Mouse (Mus musculus) limb, embryonic 13.5 days (tissue): Measurements from ENCODE around the gene Fstl4. TPM values are rescaled to one million over a fixed set of nuclear protein-coding genes. Genes with fewer than 3 reads are reported as not detected.

Experiments used
- ATAC-seq: fragments of 200-750 bp; cut with Nextera tagmentation; 2 replicates; pipeline ENCODE4 v1.8.0; 2017; ENCODE audit warnings: low read depth, moderate number of reproducible peaks, moderate TSS enrichment; ENCODE audit not compliant: low FRiP score
- H3K27ac ChIP-seq: fragments of 300-500 bp; sonication (generic); 2 replicates; pipeline ENCODE4 v1.5.1; 2015; ENCODE audit warnings: inconsistent platforms, mild to moderate bottlenecking, moderate library complexity
- H3K27me3 ChIP-seq: fragments of 300-500 bp; sonication (generic); 2 replicates; pipeline ENCODE4 v1.6.1; 2015; ENCODE audit warnings: mild to moderate bottlenecking, inconsistent platforms
- H3K36me3 ChIP-seq: fragments of 300-500 bp; sonication (generic); 2 replicates; pipeline ENCODE4 v1.6.1; 2015; ENCODE audit warnings: inconsistent platforms, mild to moderate bottlenecking, moderate library complexity
- H3K4me1 ChIP-seq: fragments of 300-500 bp; sonication (generic); 2 replicates; pipeline ENCODE4 v1.6.1; 2015; ENCODE audit warnings: inconsistent platforms
- H3K4me2 ChIP-seq: fragments of 300-500 bp; sonication (generic); replicated peaks from 2 replicates; pipeline ENCODE4 v1.6.1; 2015; ENCODE audit warnings: inconsistent platforms, mild to moderate bottlenecking, moderate library complexity
- H3K4me3 ChIP-seq: fragments of 300-500 bp; sonication (generic); 2 replicates; pipeline ENCODE4 v1.5.1; 2015; ENCODE audit warnings: moderate library complexity, mild to moderate bottlenecking, inconsistent platforms
- H3K9ac ChIP-seq: fragments of 300-500 bp; sonication (generic); 2 replicates; pipeline ENCODE4 v1.6.1; 2015; ENCODE audit warnings: mild to moderate bottlenecking, inconsistent platforms
- H3K9me3 ChIP-seq: fragments of 300-500 bp; sonication (generic); 2 replicates; pipeline ENCODE4 v1.6.1; 2016; ENCODE audit warnings: inconsistent platforms
- WGBS: fragments of 180-500 bp; shearing (Covaris S2); methylation state at CpG from one replicate; pipeline ENCODE4 v1.1.7; 2015; 5-methylcytosine and 5-hydroxymethylcytosine counted together
- polyA plus RNA-seq: library from polyadenylated mRNA; unstranded; fragments of >200 nt; fragmentation: Nextera tagmentation; extraction: Ambion mirVana; gene quantifications from 2 replicates; pipeline ENCODE4 v1.2.1, GENCODE M21; 2015

Fstl4 gene
- polyA plus RNA-seq, 1 experiment from 2014 or later: 2.8 TPM

GRCm38 (mm10) chr11:52919231-52919960 lies 155.0 kb downstream of the Fstl4 start:
- peak; percentile 44; the same call in 1 of the 2 replicates for ATAC-seq
- H3K4me2 ChIP-seq: no peak overlapping the region
- H3K9ac ChIP-seq: no peak overlapping the region
- WGBS: 31% methylated on average over 15 of the region's 15 CpGs
- no peaks in the 10 kb centered on the region for H3K36me3 ChIP-seq
- H3K27me3 ChIP-seq: no peaks in the 10 kb centered on the region
- no peak overlapping the region for H3K27ac ChIP-seq
- H3K4me1 ChIP-seq: peaks cover 10% of the 10 kb centered on the region
- peaks cover 4% of the 10 kb centered on the region; the same call in 1 of the 2 replicates for H3K9me3 ChIP-seq
- H3K4me3 ChIP-seq: no peak overlapping the region

GRCm38 (mm10) chr11:52924196-52924595 lies 159.8 kb downstream of the Fstl4 start:
- Histone ChIP-seq H3K27ac (no peak overlapping the region), H3K9me3 (no peaks in the 10 kb centered on the region), H3K27me3 (no peaks in the 10 kb centered on the region), H3K36me3 (no peaks in the 10 kb centered on the region), H3K4me1 (peaks cover 8% of the 10 kb centered on the region), H3K9ac (no peak overlapping the region), H3K4me3 (no peak overlapping the region), H3K4me2 (no peak overlapping the region)
- ATAC-seq: no peak
- 68% methylated on average over 2 of the region's 2 CpGs for WGBS

GRCm38 (mm10) chr11:52928321-52928720 lies 163.9 kb downstream of the Fstl4 start:
- no peak overlapping the region for H3K27ac ChIP-seq
- H3K27me3 ChIP-seq: no peaks in the 10 kb centered on the region
- no peaks in the 10 kb centered on the region for H3K9me3 ChIP-seq
- H3K9ac ChIP-seq: no peak overlapping the region
- ATAC-seq: no peak
- WGBS: 89% methylated on average over 4 of the region's 4 CpGs
- H3K4me3 ChIP-seq: no peak overlapping the region
- no peaks in the 10 kb centered on the region for H3K4me1 ChIP-seq
- no peaks in the 10 kb centered on the region for H3K36me3 ChIP-seq
- H3K4me2 ChIP-seq: no peak overlapping the region

GRCm38 (mm10) chr11:52939336-52940070 lies 175.1 kb downstream of the Fstl4 start:
- 61% methylated on average over 12 of the region's 12 CpGs for WGBS
- H3K9me3 ChIP-seq: no peaks in the 10 kb centered on the region
- no peak for ATAC-seq

GRCm38 (mm10) chr11:52942967-52943366 lies 178.5 kb downstream of the Fstl4 start:
- ATAC-seq: no peak
- Histone ChIP-seq H3K9ac (no peak overlapping the region), H3K4me2 (no peak overlapping the region), H3K4me1 (0 out of 2 replicates have a peak, but pooled peaks cover 5% of the 10 kb centered on the region), H3K36me3 (no peaks in the 10 kb centered on the region), H3K4me3 (no peak overlapping the region), H3K9me3 (no peaks in the 10 kb centered on the region), H3K27me3 (no peaks in the 10 kb centered on the region), H3K27ac (no peak overlapping the region)
- WGBS: 61% methylated on average over 6 of the region's 6 CpGs

More at GRCm38 (mm10) chr11:52939336-52940070, 175.1 kb downstream of the Fstl4 start:
- 0 out of 2 replicates have a peak, but pooled peaks cover 5% of the 10 kb centered on the region for H3K4me1 ChIP-seq
- H3K36me3 ChIP-seq: no peaks in the 10 kb centered on the region
- H3K27ac ChIP-seq: no peak overlapping the region
- H3K27me3 ChIP-seq: no peaks in the 10 kb centered on the region
- no peak overlapping the region for H3K4me3 ChIP-seq
- no peak overlapping the region for H3K4me2 ChIP-seq
- H3K9ac ChIP-seq: no peak overlapping the region

DNA sequence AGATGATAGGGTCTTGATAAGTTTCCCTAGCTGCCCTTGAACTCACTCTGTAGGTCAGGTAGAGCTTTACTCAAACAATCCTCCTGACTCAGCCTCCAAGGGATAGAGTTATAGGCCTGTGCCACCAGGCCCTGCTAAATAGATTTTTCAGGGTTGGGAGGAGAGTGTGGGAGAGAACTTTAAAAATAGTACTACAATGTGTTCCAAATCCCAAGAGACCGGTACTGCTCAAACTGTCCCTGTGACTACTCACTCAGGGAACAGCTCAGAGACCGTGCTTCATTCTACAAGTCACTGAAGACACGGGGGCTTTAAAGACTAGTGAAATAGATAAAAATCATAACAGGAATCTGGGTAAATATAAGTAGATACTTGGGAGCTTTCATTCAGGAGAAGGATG lies 190.6 kb downstream of the Fstl4 start:
- no peak overlapping the region for H3K27ac ChIP-seq
- no peaks in the 10 kb centered on the region for H3K36me3 ChIP-seq
- no peaks in the 10 kb centered on the region for H3K4me1 ChIP-seq
- no peak overlapping the region for H3K4me3 ChIP-seq
- 92% methylated on average over 3 of the region's 3 CpGs for WGBS
- H3K4me2 ChIP-seq: no peak overlapping the region
- no peak overlapping the region for H3K9ac ChIP-seq
- H3K27me3 ChIP-seq: no peaks in the 10 kb centered on the region; the same call in 1 of the 2 replicates
- no peaks in the 10 kb centered on the region for H3K9me3 ChIP-seq
- ATAC-seq: no peak

GRCm38 (mm10) chr11:52968809-52969208 lies 204.4 kb downstream of the Fstl4 start:
- H3K27me3 ChIP-seq: no peaks in the 10 kb centered on the region
- H3K36me3 ChIP-seq: no peaks in the 10 kb centered on the region
- H3K4me1 ChIP-seq: 0 out of 2 replicates have a peak, but pooled peaks cover 7% of the 10 kb centered on the region
- no peak overlapping the region for H3K4me3 ChIP-seq
- no peak overlapping the region for H3K4me2 ChIP-seq
- H3K27ac ChIP-seq: no peak overlapping the region
- H3K9me3 ChIP-seq: no peaks in the 10 kb centered on the region
- no peak for ATAC-seq
- H3K9ac ChIP-seq: no peak overlapping the region
- 59% methylated on average over 9 of the region's 9 CpGs for WGBS

DNA sequence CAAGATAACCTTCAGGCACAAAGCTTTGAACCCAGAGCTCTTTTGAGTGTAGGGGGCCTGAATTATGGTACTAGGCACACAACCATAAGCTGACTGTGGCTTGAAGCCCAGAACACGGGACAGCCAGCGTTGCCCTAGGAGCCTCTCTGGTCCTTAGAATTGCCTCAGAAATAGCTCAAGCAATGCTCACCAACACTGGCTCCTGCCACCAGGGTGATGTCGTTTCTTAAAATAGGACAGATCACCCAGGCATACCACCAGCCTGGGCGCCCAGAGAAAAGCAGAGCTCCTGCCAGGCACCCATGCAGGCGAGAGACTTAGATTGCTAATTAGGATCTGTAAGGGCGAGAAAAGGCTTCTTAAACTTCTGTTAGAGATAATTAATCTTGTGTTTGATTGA lies 206.0 kb downstream of the Fstl4 start:
- ATAC-seq: no peak
- H3K27me3 ChIP-seq: no peaks in the 10 kb centered on the region
- H3K36me3 ChIP-seq: no peaks in the 10 kb centered on the region
- no peak overlapping the region for H3K27ac ChIP-seq
- no peak overlapping the region for H3K9ac ChIP-seq
- no peak overlapping the region for H3K4me3 ChIP-seq
- H3K9me3 ChIP-seq: no peaks in the 10 kb centered on the region
- H3K4me2 ChIP-seq: no peak overlapping the region
- WGBS: 81% methylated on average over 6 of the region's 6 CpGs
- 0 out of 2 replicates have a peak, but pooled peaks cover 7% of the 10 kb centered on the region for H3K4me1 ChIP-seq

DNA sequence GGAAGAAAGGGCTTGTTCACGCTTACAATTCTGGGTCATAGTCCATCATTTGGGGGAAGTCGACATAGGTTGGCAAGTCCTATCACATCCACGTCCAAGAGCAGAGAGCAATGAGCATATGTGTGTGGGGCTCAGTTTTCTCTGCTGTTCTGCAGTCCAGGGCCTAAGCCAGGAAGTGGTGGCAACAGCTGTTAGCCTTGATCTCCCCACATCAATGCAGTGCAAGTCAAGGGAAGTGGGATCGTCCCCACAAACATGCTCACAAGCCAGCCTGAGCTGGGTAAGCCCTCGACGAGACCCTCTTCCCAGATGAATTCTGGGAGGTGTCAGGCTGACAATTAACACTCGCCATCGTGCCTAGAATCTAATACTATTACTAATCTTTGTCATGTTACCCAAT lies 222.6 kb downstream of the Fstl4 start:
- Histone ChIP-seq H3K9me3 (peaks cover 3% of the 10 kb centered on the region; the same call in 1 of the 2 replicates), H3K4me1 (no peaks in the 10 kb centered on the region), H3K9ac (no peak overlapping the region), H3K4me3 (no peak overlapping the region), H3K36me3 (no peaks in the 10 kb centered on the region), H3K4me2 (no peak overlapping the region), H3K27ac (no peak overlapping the region), H3K27me3 (no peaks in the 10 kb centered on the region)
- ATAC-seq: no peak
- WGBS: 72% methylated on average over 8 of the region's 8 CpGs

DNA sequence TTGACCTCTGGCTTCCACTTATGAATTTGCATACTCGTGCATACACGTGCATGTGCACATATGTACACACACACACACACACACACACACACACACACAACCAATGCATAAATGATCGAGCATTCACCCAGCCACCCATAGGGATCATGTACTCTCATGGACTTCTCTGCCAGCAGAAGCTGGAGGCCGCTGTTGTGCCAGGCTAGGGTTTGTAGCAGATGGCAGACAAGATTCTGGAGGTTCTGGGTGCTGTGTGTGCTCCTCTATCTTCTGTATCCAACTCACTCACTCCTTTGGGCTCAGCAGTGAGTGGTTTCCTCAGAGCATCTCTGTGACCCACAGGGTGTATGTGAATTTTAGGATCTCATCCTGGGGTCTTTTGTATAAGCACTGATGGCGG lies 230.3 kb downstream of the Fstl4 start:
- H3K4me3 ChIP-seq: no peak overlapping the region
- H3K27me3 ChIP-seq: no peaks in the 10 kb centered on the region
- H3K36me3 ChIP-seq: no peaks in the 10 kb centered on the region
- H3K9me3 ChIP-seq: no peaks in the 10 kb centered on the region
- no peak overlapping the region for H3K4me2 ChIP-seq
- peaks cover 14% of the 10 kb centered on the region; the same call in 1 of the 2 replicates for H3K4me1 ChIP-seq
- no peak overlapping the region for H3K27ac ChIP-seq
- no peak for ATAC-seq
- WGBS: 94% methylated on average over 5 of the region's 5 CpGs
- no peak overlapping the region for H3K9ac ChIP-seq

GRCm38 (mm10) chr11:52996434-52997093 lies 232.1 kb downstream of the Fstl4 start:
- no peak overlapping the region for H3K9ac ChIP-seq
- 59% methylated on average over 16 of the region's 16 CpGs for WGBS
- no peak overlapping the region for H3K27ac ChIP-seq
- no peak overlapping the region for H3K4me2 ChIP-seq
- H3K4me1 ChIP-seq: peaks cover 14% of the 10 kb centered on the region; the same call in 1 of the 2 replicates
- no peaks in the 10 kb centered on the region for H3K9me3 ChIP-seq
- H3K27me3 ChIP-seq: peaks cover 6% of the 10 kb centered on the region; the same call in 1 of the 2 replicates
- no peak; the same call in 1 of the 2 replicates for ATAC-seq
- H3K4me3 ChIP-seq: no peak overlapping the region
- no peaks in the 10 kb centered on the region for H3K36me3 ChIP-seq

DNA sequence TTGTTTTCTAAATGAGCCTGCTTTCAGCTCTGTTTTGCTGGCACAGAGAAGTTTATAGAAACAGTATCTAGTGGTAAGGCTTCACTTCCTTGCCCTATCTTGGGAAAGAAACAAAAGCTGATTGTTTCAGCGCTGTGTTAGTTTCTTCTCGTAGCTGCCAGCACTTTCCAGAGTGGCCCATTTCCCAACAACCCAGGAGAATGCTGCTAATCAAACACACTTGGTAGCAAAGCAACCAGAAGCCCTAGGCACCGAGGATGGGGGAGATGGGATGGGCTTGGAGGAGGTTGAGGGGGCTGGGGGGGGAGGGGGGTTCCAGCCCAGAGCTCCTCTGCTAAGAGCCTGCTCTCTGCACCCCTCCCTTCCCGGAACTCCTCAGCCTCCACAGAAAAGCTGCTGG lies 233.0 kb downstream of the Fstl4 start:
- WGBS: 32% methylated on average over 4 of the region's 4 CpGs
- H3K9ac ChIP-seq: no peak overlapping the region
- no peaks in the 10 kb centered on the region for H3K36me3 ChIP-seq
- no peak overlapping the region for H3K4me3 ChIP-seq
- ATAC-seq: no peak
- no peak overlapping the region; the same call in 1 of the 2 replicates for H3K4me2 ChIP-seq
- no peaks in the 10 kb centered on the region for H3K9me3 ChIP-seq
- H3K27me3 ChIP-seq: peaks cover 6% of the 10 kb centered on the region; the same call in 1 of the 2 replicates
- no peak overlapping the region for H3K27ac ChIP-seq
- peaks cover 14% of the 10 kb centered on the region; the same call in 1 of the 2 replicates for H3K4me1 ChIP-seq
